Mouse (Mus musculus): Measurements from ENCODE around the gene Nsd1. TPM values are rescaled to one million over a fixed set of nuclear protein-coding genes. Genes with fewer than 3 reads are reported as not detected.

Gene Nsd1
- polyA plus RNA-seq, 1 experiment from 2014 or later = 55.7 TPM

GRCm38 (mm10) chr13:55168255-55168654 is 41.3 kb upstream of the Nsd1 start:
- DNase-seq (ENCODE audit: low spot score) (no peak), ATAC-seq (no peak)
- H3K9me3 ChIP-seq (ENCODE audit: low read length) = no peaks in the 10 kb centered on the region
- H3K4me3 ChIP-seq (ENCODE audit: low read depth, low read length) = no peak overlapping the region
- H3K27ac ChIP-seq (ENCODE audit: low read length) = peak overlapping the region; percentile 71
- WGBS = 60% methylated on average over 5 of the region's 5 CpGs
- no peaks in the 10 kb centered on the region for H3K36me3 ChIP-seq (ENCODE audit: insufficient read depth, low read length)
- TF ChIP-seq EP300 (IDR thresholded peaks at IDR 0.05) (no peak), CTCF (IDR thresholded peaks at IDR 0.05) (no peak)
- no peaks in the 10 kb centered on the region for H3K27me3 ChIP-seq (replicated peaks; ENCODE audit: insufficient read depth, low read length)
- no peak overlapping the region for H3K4me2 ChIP-seq (replicated peaks; ENCODE audit: low read depth, low read length)
- no peak overlapping the region for H3K9ac ChIP-seq (replicated peaks; ENCODE audit: low read depth)
- H3K4me1 ChIP-seq (ENCODE audit: insufficient read depth, low read depth, low read length) = 0 out of 2 replicates have a peak, but pooled peaks cover 2% of the 10 kb centered on the region

- Histone ChIP-seq H3K27me3 (replicated peaks; ENCODE audit: insufficient read depth, low read length) (no peaks in the 10 kb centered on the region), H3K4me3 (ENCODE audit: low read depth, low read length) (no peak overlapping the region), H3K27ac (ENCODE audit: low read length) (peak overlapping the region; percentile 71), H3K9me3 (ENCODE audit: low read length) (no peaks in the 10 kb centered on the region), H3K36me3 (ENCODE audit: insufficient read depth, low read length) (no peaks in the 10 kb centered on the region), H3K9ac (replicated peaks; ENCODE audit: low read depth) (0 out of 2 replicates have a peak overlapping the region, but pooled peaks have one; percentile 3), H3K4me1 (ENCODE audit: insufficient read depth, low read depth, low read length) (0 out of 2 replicates have a peak, but pooled peaks cover 2% of the 10 kb centered on the region), H3K4me2 (replicated peaks; ENCODE audit: low read depth, low read length) (no peak overlapping the region)
- ATAC-seq (peak; percentile 85), DNase-seq (ENCODE audit: low spot score) (peak; percentile 87)
- WGBS = 64% methylated on average over 13 of the region's 13 CpGs
- TF ChIP-seq CTCF (IDR thresholded peaks at IDR 0.05) (no peak), EP300 (IDR thresholded peaks at IDR 0.05) (no peak; the same call in 1 of the 2 replicates)
Observed at GRCm38 (mm10) chr13:55168958-55169369, 40.6 kb upstream of the Nsd1 start.

DNA sequence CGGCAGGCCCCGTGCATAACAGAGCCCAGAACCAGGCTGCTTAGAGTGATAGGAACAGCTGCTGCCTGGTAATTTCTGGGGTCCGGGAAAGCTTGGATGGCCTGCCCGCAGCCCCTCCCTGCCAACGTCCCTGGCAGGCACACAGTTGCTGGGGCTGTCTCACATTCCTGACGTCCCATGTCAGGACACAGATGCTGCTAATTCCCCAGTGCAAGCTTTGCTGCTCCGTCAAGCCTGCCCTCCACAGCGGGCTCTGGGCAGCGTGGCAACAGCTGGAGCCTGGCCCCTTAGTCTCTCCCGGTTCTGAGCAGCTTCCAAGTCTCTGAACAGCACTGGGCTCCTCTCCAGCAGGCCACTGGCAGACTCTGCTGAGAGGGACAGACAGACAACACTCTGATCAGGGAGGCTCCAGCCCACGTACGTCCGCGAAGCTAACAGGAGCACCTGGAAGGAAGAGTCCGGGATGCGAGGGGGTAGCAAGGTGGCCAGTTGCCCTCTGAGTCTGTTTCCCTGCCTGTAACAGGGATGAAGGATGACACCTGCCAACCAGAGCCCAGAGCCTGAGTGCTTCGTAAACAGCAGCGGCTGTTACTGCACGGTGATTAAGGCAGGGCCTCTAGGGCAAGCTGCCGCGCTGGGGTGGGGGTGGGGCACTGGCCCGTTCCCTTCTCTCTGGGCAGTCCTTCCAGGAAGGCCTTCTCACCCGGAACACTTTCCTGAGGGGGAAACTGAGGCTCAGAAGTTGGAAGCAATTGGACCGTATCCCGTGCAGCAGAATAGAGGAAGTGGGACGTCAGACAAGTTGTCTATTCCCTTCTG is 37.9 kb upstream of the Nsd1 start:
- TF ChIP-seq CTCF (IDR thresholded peaks at IDR 0.05) (no peak), EP300 (IDR thresholded peaks at IDR 0.05) (no peak)
- Histone ChIP-seq H3K27ac (ENCODE audit: low read length) (peak overlapping the region; percentile 70), H3K9me3 (ENCODE audit: low read length) (no peaks in the 10 kb centered on the region), H3K4me1 (ENCODE audit: insufficient read depth, low read depth, low read length) (0 out of 2 replicates have a peak, but pooled peaks cover 2% of the 10 kb centered on the region), H3K4me3 (ENCODE audit: low read depth, low read length) (no peak overlapping the region), H3K9ac (replicated peaks; ENCODE audit: low read depth) (no peak overlapping the region), H3K4me2 (replicated peaks; ENCODE audit: low read depth, low read length) (peak overlapping the region; percentile 44), H3K36me3 (ENCODE audit: insufficient read depth, low read length) (no peaks in the 10 kb centered on the region), H3K27me3 (replicated peaks; ENCODE audit: insufficient read depth, low read length) (no peaks in the 10 kb centered on the region)
- ATAC-seq = peak; percentile 73
- 14% methylated on average over 26 of the region's 26 CpGs for WGBS
- peak; percentile 80 for DNase-seq (ENCODE audit: low spot score)

GRCm38 (mm10) chr13:55172336-55172770 is 37.2 kb upstream of the Nsd1 start:
- 42% methylated on average over 7 of the region's 7 CpGs for WGBS
- H3K4me3 ChIP-seq (ENCODE audit: low read depth, low read length) = no peak overlapping the region
- no peaks in the 10 kb centered on the region for H3K9me3 ChIP-seq (ENCODE audit: low read length)
- DNase-seq (ENCODE audit: low spot score) (no peak), ATAC-seq (no peak)
- TF ChIP-seq EP300 (IDR thresholded peaks at IDR 0.05) (no peak), CTCF (IDR thresholded peaks at IDR 0.05) (no peak)
- H3K27ac ChIP-seq (ENCODE audit: low read length) = peak overlapping the region; percentile 70
- H3K36me3 ChIP-seq (ENCODE audit: insufficient read depth, low read length) = no peaks in the 10 kb centered on the region
- H3K27me3 ChIP-seq (replicated peaks; ENCODE audit: insufficient read depth, low read length) = no peaks in the 10 kb centered on the region
- no peak overlapping the region for H3K4me2 ChIP-seq (replicated peaks; ENCODE audit: low read depth, low read length)
- no peak overlapping the region for H3K9ac ChIP-seq (replicated peaks; ENCODE audit: low read depth)
- 0 out of 2 replicates have a peak, but pooled peaks cover 2% of the 10 kb centered on the region for H3K4me1 ChIP-seq (ENCODE audit: insufficient read depth, low read depth, low read length)

DNA sequence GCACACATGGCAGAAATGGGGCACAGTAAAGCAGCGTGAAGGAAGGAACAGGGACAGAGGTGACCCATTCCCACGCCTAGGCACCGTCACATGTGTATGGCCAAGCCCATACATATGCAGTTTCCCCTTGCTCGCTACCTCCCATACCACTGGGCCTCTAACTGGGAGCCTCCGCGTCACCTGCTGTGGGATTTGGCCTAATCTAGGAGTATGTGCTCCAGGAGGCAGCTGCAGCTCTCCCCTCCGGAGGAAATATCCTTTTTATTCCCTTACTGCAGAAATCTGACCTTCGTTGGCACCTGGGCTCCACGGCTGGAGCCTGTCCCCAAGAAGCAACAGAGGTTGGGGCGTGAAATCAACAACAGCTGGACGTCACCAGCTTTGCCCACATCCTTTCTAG is 35.2 kb upstream of the Nsd1 start:
- no peak overlapping the region for H3K4me2 ChIP-seq (replicated peaks; ENCODE audit: low read depth, low read length)
- no peaks in the 10 kb centered on the region for H3K9me3 ChIP-seq (ENCODE audit: low read length)
- 79% methylated on average over 11 of the region's 11 CpGs for WGBS
- no peak for ATAC-seq
- TF ChIP-seq EP300 (IDR thresholded peaks at IDR 0.05) (no peak), CTCF (IDR thresholded peaks at IDR 0.05) (no peak)
- no peak overlapping the region for H3K4me3 ChIP-seq (ENCODE audit: low read depth, low read length)
- H3K4me1 ChIP-seq (ENCODE audit: insufficient read depth, low read depth, low read length) = 0 out of 2 replicates have a peak, but pooled peaks cover 2% of the 10 kb centered on the region
- DNase-seq (ENCODE audit: low spot score) = no peak
- no peak overlapping the region for H3K9ac ChIP-seq (replicated peaks; ENCODE audit: low read depth)
- no peak overlapping the region for H3K27ac ChIP-seq (ENCODE audit: low read length)
- H3K27me3 ChIP-seq (replicated peaks; ENCODE audit: insufficient read depth, low read length) = no peaks in the 10 kb centered on the region
- H3K36me3 ChIP-seq (ENCODE audit: insufficient read depth, low read length) = no peaks in the 10 kb centered on the region

DNA sequence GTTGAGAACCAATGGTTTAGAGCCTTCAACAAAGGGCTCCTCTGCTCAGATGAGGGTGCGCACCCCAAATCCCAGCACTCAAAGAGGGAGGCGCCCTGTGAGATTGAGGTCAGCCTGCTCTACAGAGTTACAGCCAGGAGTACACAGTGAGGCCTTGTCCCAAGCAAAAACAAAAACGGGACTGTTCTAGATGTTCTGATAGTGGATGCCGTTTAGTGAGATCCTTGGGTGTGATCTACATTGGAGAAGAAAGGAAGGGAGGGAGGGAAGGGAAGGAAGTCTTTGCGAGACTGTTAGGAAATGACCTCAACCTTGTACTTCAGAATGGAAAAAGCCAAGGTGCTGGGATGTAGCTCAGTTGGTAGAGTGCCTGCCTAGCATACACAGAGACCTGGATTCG is 33.3 kb upstream of the Nsd1 start:
- H3K9me3 ChIP-seq (ENCODE audit: low read length) = no peaks in the 10 kb centered on the region
- 69% methylated on average over 6 of the region's 6 CpGs for WGBS
- H3K27me3 ChIP-seq (replicated peaks; ENCODE audit: insufficient read depth, low read length) = no peaks in the 10 kb centered on the region
- H3K9ac ChIP-seq (replicated peaks; ENCODE audit: low read depth) = no peak overlapping the region
- DNase-seq (ENCODE audit: low spot score) = no peak
- H3K27ac ChIP-seq (ENCODE audit: low read length) = no peak overlapping the region
- no peak overlapping the region for H3K4me2 ChIP-seq (replicated peaks; ENCODE audit: low read depth, low read length)
- 0 out of 2 replicates have a peak, but pooled peaks cover 2% of the 10 kb centered on the region for H3K4me1 ChIP-seq (ENCODE audit: insufficient read depth, low read depth, low read length)
- ATAC-seq = no peak
- no peak overlapping the region for H3K4me3 ChIP-seq (ENCODE audit: low read depth, low read length)
- TF ChIP-seq CTCF (IDR thresholded peaks at IDR 0.05) (no peak), EP300 (IDR thresholded peaks at IDR 0.05) (peak; percentile 79)
- H3K36me3 ChIP-seq (ENCODE audit: insufficient read depth, low read length) = no peaks in the 10 kb centered on the region

Measured in lung, postnatal 0 days (tissue).